Mouse (Mus musculus) embryonic facial prominence, embryonic 10.5 days (tissue): ENCODE data around the gene Sephs2. TPM values are rescaled to one million over a fixed set of nuclear protein-coding genes. Genes with fewer than 3 reads are reported as not detected.
"Not testable (repeated sequence)": the region's sequence is repeated elsewhere in the genome, so short reads cannot be mapped to it uniquely, and the experiment has no call there.

Source experiments
- DNase-seq: peaks from one replicate; pipeline ENCODE4 v3.0.0-alpha.2; 2017; ENCODE audit warnings: low spot score
- H3K27ac ChIP-seq: fragments of 300-500 bp; sonication (generic); replicated peaks from 2 replicates; pipeline ENCODE4 v1.5.1; 2016; ENCODE audit warnings: mild to moderate bottlenecking
- H3K27me3 ChIP-seq: fragments of 300-500 bp; sonication (generic); replicated peaks from 2 replicates; pipeline ENCODE4 v1.6.1; 2016; ENCODE audit warnings: low read depth, mild to moderate bottlenecking; ENCODE audit not compliant: poor library complexity, severe bottlenecking
- H3K36me3 ChIP-seq: fragments of 300-500 bp; sonication (generic); replicated peaks from 2 replicates; pipeline ENCODE4 v1.6.1; 2016; ENCODE audit warnings: mild to moderate bottlenecking, moderate library complexity
- H3K4me1 ChIP-seq: fragments of 300-500 bp; sonication (generic); 2 replicates; pipeline ENCODE4 v1.6.1; 2016
- H3K4me3 ChIP-seq: fragments of 300-500 bp; sonication (generic); 2 replicates; pipeline ENCODE4 v1.5.1; 2016; ENCODE audit warnings: mild to moderate bottlenecking, moderate library complexity
- H3K9me3 ChIP-seq: fragments of 300-500 bp; sonication (generic); 2 replicates; pipeline ENCODE4 v1.6.1; 2016; ENCODE audit warnings: mild to moderate bottlenecking
- WGBS: fragments of 180-500 bp; shearing (Covaris S2); methylation state at CpG from one replicate; pipeline ENCODE4 v1.1.7; 2016; 5-methylcytosine and 5-hydroxymethylcytosine counted together
- polyA plus RNA-seq: library from polyadenylated mRNA; unstranded; fragments of >200 nt; fragmentation: Nextera tagmentation; extraction: Ambion mirVana; gene quantifications from 2 replicates; pipeline ENCODE4 v1.2.1, GENCODE M21; 2016

The Sephs2 gene
- polyA plus RNA-seq, 1 experiment from 2014 or later, result 86.4 TPM

DNA sequence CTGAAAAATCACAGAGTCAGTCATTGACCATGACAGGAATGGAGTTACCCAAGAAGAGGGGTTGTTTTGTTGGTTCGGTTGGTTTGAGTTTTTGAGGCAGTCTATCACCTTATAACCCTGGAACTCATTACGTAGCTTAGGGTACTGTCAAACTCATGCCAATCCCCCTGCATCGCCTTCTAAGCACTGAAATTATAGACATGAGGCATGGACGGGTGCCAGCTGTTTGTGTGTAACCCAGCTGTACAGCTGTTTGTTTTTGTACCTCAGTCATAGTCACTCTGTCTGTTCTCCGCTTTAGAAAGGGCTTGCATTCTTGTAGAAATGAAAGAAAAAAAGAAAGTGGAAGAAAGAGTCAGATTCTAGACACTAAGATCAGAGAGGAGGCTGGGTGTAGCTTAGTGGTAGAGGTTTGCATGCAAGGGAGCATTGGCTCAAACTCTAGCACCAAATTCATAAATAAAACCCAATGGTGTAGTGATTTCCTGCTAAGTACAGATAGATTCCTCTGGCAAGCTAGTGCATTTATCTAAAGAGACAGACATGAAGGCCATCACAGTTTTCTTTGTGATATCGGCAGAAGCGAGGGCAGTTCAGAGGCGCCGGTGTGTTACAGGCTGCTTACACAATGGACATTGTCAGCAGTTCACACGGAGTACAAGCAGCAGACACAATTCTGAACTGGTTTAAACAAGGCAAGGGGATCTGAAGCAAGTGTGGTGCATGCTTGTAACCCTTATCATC, 11.5 kb downstream of the Sephs2 start:
- H3K4me1 ChIP-seq, result peaks cover 18% of the 10 kb centered on the region
- H3K36me3 ChIP-seq, result peaks cover 19% of the 10 kb centered on the region
- DNase-seq, result no peak
- no peak overlapping the region for H3K27ac ChIP-seq
- H3K9me3 ChIP-seq, result no peaks in the 10 kb centered on the region
- 87% methylated on average over 10 of the region's 10 CpGs for WGBS
- no peaks in the 10 kb centered on the region for H3K27me3 ChIP-seq
- no peak overlapping the region for H3K4me3 ChIP-seq

- H3K27me3 ChIP-seq, result no peaks in the 10 kb centered on the region
- no peaks in the 10 kb centered on the region for H3K9me3 ChIP-seq
- DNase-seq, result peak; percentile 98
- WGBS, result under 1% methylated on average over 50 of the region's 50 CpGs
- peak within 1 kb of the TSS; percentile 82 for H3K27ac ChIP-seq
- peaks cover 18% of the 10 kb centered on the region for H3K4me1 ChIP-seq
- peaks cover 37% of the 10 kb centered on the region for H3K36me3 ChIP-seq
- H3K4me3 ChIP-seq, result peak within 1 kb of the TSS; percentile 82
Observed at GRCm38 (mm10) chr7:127260309-127261111, 13.3 kb downstream of the Sephs2 start, which contains the start of gene Dctpp1. Gene Dctpp1 (minus strand): TSS chr7:127260709.

DNA sequence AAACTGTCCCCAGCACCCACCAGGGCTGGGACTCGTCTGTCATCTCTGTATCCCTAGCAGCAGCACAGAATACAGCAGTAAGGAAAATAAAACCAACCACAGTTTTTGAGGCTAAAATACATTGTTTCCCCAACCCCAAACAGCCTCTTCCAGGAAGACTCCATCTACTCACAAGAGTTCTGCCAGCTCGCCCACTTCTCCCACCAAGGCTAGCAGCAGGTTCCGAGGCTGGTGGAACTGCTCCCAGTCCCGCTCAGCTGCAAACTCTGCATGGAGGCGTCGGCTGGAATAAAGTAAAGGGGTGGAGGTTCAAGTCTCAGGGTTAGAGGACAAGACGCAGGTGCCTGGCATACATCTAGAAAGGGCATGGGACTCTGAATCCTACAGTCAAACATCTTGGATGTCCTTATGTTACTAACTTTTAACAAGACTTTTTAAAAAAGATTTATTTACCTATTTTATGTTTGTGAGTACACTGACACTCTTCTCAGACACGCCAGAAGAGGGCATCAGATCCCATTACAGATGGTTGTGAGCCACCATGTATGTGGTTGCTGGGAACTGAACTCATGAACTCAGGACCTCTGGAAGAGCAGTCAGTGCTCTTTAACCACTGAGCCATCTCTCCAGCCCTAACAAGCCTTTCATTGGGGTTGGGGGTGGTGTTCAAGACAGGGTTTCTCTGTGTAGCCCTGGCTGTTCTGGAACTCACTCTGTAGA, 14.5 kb downstream of the Sephs2 start:
- Histone ChIP-seq H3K9me3 (no peaks in the 10 kb centered on the region), H3K27me3 (no peaks in the 10 kb centered on the region), H3K36me3 (peaks cover 39% of the 10 kb centered on the region), H3K27ac (peak overlapping the region; percentile 82; the same call in 1 of the 2 replicates), H3K4me3 (peak overlapping the region; percentile 82), H3K4me1 (peaks cover 28% of the 10 kb centered on the region)
- no peak for DNase-seq
- 77% methylated on average over 8 of the region's 8 CpGs for WGBS

DNA sequence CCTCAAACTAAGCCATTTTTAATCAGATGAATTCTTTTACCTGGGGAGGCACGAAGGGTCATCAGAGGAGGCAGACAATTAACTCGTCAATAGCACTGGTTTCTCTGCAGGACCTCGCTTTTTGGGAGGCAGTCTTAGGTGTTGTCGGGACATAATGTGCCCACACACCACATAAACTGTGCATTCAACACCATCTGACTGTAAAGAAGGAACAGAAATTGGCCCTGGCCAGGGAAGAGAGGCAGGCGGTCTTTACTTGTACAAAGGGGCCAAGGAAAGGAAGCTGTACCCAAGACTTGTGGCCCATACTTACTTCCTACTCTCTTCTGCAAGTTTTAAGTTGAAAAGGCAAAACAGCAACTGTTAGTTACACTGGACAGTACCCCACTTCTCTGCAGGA, 17.3 kb downstream of the Sephs2 start:
- peaks cover 34% of the 10 kb centered on the region for H3K4me1 ChIP-seq
- no peak overlapping the region for H3K27ac ChIP-seq
- no peaks in the 10 kb centered on the region for H3K9me3 ChIP-seq
- peaks cover 54% of the 10 kb centered on the region for H3K36me3 ChIP-seq
- 89% methylated on average over 5 of the region's 5 CpGs for WGBS
- DNase-seq, result no peak
- H3K4me3 ChIP-seq, result no peak overlapping the region
- no peaks in the 10 kb centered on the region for H3K27me3 ChIP-seq

GRCm38 (mm10) chr7:127255965-127256364, 17.9 kb downstream of the Sephs2 start:
- Histone ChIP-seq H3K27ac (no peak overlapping the region), H3K36me3 (peaks cover 58% of the 10 kb centered on the region), H3K27me3 (no peaks in the 10 kb centered on the region), H3K9me3 (no peaks in the 10 kb centered on the region), H3K4me3 (no peak overlapping the region), H3K4me1 (peaks cover 30% of the 10 kb centered on the region)
- DNase-seq, result no peak
- 90% methylated on average over 2 of the region's 2 CpGs for WGBS

GRCm38 (mm10) chr7:127255008-127255407, 18.8 kb downstream of the Sephs2 start:
- no peaks in the 10 kb centered on the region for H3K9me3 ChIP-seq
- H3K27me3 ChIP-seq, result no peaks in the 10 kb centered on the region
- WGBS, result 36% methylated on average over 4 of the region's 4 CpGs
- peak overlapping the region; percentile 71 for H3K4me3 ChIP-seq
- peaks cover 65% of the 10 kb centered on the region for H3K36me3 ChIP-seq
- H3K27ac ChIP-seq, result peak overlapping the region; percentile 90
- DNase-seq, result no peak
- H3K4me1 ChIP-seq, result peaks cover 28% of the 10 kb centered on the region

- peaks cover 19% of the 10 kb centered on the region for H3K4me1 ChIP-seq
- peaks cover 73% of the 10 kb centered on the region for H3K36me3 ChIP-seq
- peak overlapping the region; percentile 71 for H3K4me3 ChIP-seq
- WGBS, result under 1% methylated on average over 136 of the region's 136 CpGs
- H3K27me3 ChIP-seq, result no peaks in the 10 kb centered on the region
- peak; percentile 96 for DNase-seq
- H3K27ac ChIP-seq, result peak overlapping the region; percentile 90
- H3K9me3 ChIP-seq, result no peaks in the 10 kb centered on the region
Observed at GRCm38 (mm10) chr7:127253821-127254769, 19.8 kb downstream of the Sephs2 start.

DNA sequence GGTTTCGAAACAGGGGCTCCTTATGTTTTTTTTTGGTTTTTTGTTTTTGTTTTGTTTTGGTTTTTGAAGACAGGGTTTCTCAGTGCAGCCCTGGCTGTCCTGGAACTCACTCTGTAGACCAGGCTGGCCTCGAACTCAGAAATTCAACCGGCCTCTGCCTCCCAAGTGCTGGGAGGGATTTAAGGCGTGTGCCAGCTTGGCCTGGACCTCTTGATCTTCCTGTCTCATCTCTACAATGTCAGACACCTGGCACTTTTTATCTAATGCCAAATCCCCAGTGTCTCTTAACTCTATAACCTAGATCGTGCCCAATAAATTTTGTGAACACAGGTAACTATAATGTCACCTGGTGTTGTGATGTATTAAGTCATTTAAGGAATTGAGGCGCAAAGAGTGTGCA, 20.5 kb downstream of the Sephs2 start:
- Histone ChIP-seq H3K9me3 (no peaks in the 10 kb centered on the region), H3K4me3 (peak overlapping the region; percentile 71), H3K27me3 (no peaks in the 10 kb centered on the region), H3K4me1 (peaks cover 16% of the 10 kb centered on the region), H3K27ac (peak overlapping the region; percentile 90), H3K36me3 (peaks cover 71% of the 10 kb centered on the region)
- WGBS, result 82% methylated on average over 6 of the region's 6 CpGs
- DNase-seq, result no peak

DNA sequence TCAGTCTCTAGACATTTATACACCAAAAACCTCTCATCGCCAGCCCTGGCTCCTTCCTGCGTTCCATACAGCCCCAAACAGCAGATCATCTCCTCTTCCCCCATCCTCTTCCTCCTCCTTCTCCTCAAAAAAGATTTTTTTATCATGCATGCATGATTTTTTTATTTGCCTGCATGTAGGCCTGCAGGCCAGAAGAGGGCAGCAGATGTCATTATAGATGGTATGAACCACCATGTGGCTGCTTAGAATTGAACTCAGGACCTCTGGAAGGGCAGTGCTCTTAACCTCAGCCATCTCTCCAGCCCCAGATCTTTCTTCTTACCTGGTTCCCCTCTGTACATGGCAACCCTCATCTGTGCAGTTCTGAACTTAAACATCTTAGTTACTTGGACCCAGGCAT, 21.4 kb downstream of the Sephs2 start:
- H3K27me3 ChIP-seq, result no peaks in the 10 kb centered on the region
- no peaks in the 10 kb centered on the region for H3K9me3 ChIP-seq
- no peak overlapping the region for H3K4me3 ChIP-seq
- H3K4me1 ChIP-seq, result peaks cover 16% of the 10 kb centered on the region
- peaks cover 71% of the 10 kb centered on the region for H3K36me3 ChIP-seq
- no peak for DNase-seq
- no peak overlapping the region for H3K27ac ChIP-seq
- WGBS, result 90% methylated on average over 2 of the region's 2 CpGs

- H3K27ac ChIP-seq, H3K27me3 ChIP-seq, H3K9me3 ChIP-seq, DNase-seq, H3K4me3 ChIP-seq: not testable (repeated sequence)
- Histone ChIP-seq H3K4me1 (peaks cover 27% of the 10 kb centered on the region), H3K36me3 (peaks cover 70% of the 10 kb centered on the region)
- WGBS, result 90% methylated on average over 8 of the region's 8 CpGs
Observed at GRCm38 (mm10) chr7:127250511-127250910, 23.3 kb downstream of the Sephs2 start.

DNA sequence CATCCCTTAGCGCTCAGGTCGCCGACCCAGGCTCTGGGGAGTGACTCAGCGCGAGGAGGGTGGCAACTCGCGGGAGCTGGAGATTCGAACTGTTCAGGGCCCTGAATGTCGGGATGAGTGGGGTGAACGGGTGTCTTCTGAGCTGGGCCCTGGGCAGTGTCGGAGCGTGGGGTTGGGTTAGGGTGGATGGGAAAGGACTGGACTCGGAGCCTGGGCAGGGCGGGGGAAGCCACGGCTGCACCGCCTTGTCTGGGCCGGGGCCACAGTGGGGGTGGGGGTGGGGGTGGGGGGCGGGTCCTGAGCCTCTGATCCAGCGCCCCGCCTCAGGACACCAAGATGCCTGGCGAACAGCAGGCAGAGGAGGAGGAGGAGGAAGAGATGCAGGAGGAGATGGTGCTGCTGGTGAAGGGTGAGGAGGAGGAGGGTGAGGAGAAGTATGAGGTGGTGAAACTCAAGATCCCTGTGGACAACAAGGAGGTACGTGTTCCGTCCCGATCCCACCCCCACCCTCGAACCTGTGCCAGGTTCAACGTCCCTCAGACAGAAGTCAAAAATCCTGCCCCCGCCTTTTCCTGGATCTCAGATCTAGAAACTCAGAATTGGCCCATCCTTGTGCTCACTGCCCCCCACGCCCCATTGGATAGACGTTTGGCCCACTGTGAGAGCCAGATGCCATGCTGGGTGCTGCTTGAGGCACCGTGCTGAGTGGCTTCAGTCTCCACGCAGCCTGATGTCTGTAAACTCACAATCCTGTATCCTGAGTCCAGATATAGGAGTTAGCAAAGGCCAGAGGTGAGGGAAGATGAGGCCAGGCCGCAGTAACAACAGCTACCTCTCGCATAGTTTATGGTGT, 29.0 kb downstream of the Sephs2 start:
- peak overlapping the region; percentile 96 for H3K27ac ChIP-seq
- peaks cover 4% of the 10 kb centered on the region; the same call in 1 of the 2 replicates for H3K9me3 ChIP-seq
- DNase-seq, result no peak
- H3K4me1 ChIP-seq, result peaks cover 27% of the 10 kb centered on the region
- 12% methylated on average over 32 of the region's 33 CpGs for WGBS
- H3K27me3 ChIP-seq, result no peaks in the 10 kb centered on the region
- peak overlapping the region; percentile 91 for H3K4me3 ChIP-seq
- peaks cover 52% of the 10 kb centered on the region for H3K36me3 ChIP-seq
